Mouse (Mus musculus) stomach, postnatal 0 days (tissue): Measurements from ENCODE around the gene Snx29. TPM values are rescaled to one million over a fixed set of nuclear protein-coding genes. Genes with fewer than 3 reads are reported as not detected.
A peak's percentile ranks its signal among the peaks of the same experiment; 100 is the strongest.

Experiments used
- ATAC-seq: fragments of 200-750 bp; cut with Nextera tagmentation; 2 replicates; pipeline ENCODE4 v1.8.0; 2017; ENCODE audit not compliant: low FRiP score, low TSS enrichment
- DNase-seq: peaks from one replicate; pipeline ENCODE4 v3.0.0-alpha.2; 2016; ENCODE audit warnings: low spot score
- H3K27ac ChIP-seq: fragments of 300-500 bp; sonication (generic); replicated peaks from 2 replicates; pipeline ENCODE4 v1.5.1; 2014; ENCODE audit warnings: mild to moderate bottlenecking, control low read depth
- H3K27me3 ChIP-seq: fragments of 300-500 bp; sonication (generic); 2 replicates; pipeline ENCODE4 v1.6.1; 2014; ENCODE audit warnings: low read length; ENCODE audit not compliant: control insufficient read depth, insufficient read depth
- H3K36me3 ChIP-seq: fragments of 300-500 bp; sonication (generic); 2 replicates; pipeline ENCODE4 v1.6.1; 2014; ENCODE audit warnings: low read length, mixed read lengths; ENCODE audit not compliant: control insufficient read depth, insufficient read depth
- H3K4me1 ChIP-seq: fragments of 300-500 bp; sonication (generic); replicated peaks from 2 replicates; pipeline ENCODE4 v1.6.1; 2014; ENCODE audit warnings: antibody characterized with exemption; ENCODE audit not compliant: control insufficient read depth, insufficient read depth
- H3K4me2 ChIP-seq: fragments of 300-500 bp; sonication (generic); replicated peaks from 2 replicates; pipeline ENCODE4 v1.6.1; 2014; ENCODE audit warnings: low read depth, mild to moderate bottlenecking, control low read depth, moderate library complexity
- H3K4me3 ChIP-seq: fragments of 300-500 bp; sonication (generic); 2 replicates; pipeline ENCODE4 v1.5.1; 2014; ENCODE audit warnings: low read depth, low read length, control low read depth
- H3K9ac ChIP-seq: fragments of 300-500 bp; sonication (generic); 2 replicates; pipeline ENCODE4 v1.6.1; 2014; ENCODE audit warnings: mild to moderate bottlenecking, low read length, control low read depth, mixed read lengths
- H3K9me3 ChIP-seq: fragments of 300-500 bp; sonication (generic); 2 replicates; pipeline ENCODE4 v1.6.1; 2016; ENCODE audit warnings: low read length; ENCODE audit not compliant: control insufficient read depth
- CTCF ChIP-seq: IDR thresholded peaks from 2 replicates; pipeline ENCODE4 v1.5.1; 2016; ENCODE audit warnings: antibody characterized with exemption, low read depth, mild to moderate bottlenecking, moderate library complexity
- EP300 ChIP-seq: optimal IDR thresholded peaks from 2 replicates; pipeline ENCODE3; 2016; ENCODE audit warnings: antibody characterized with exemption
- WGBS: fragments of 180-500 bp; shearing (Covaris S2); extraction: QIAGEN DNeasy Blood & Tissue Kit; methylation state at CpG from one replicate; pipeline ENCODE4 v1.1.7; 2014; 5-methylcytosine and 5-hydroxymethylcytosine counted together
- polyA plus RNA-seq: library from polyadenylated mRNA; unstranded; fragments of >200 nt; fragmentation: Nextera tagmentation; extraction: Ambion mirVana; gene quantifications from 2 replicates; pipeline ENCODE4 v1.2.1, GENCODE M21; 2015

Snx29 gene
- polyA plus RNA-seq, 1 experiment from 2014 or later = 4.8 TPM

- H3K27me3 ChIP-seq = no peaks in the 10 kb centered on the region
- no peaks in the 10 kb centered on the region for H3K9me3 ChIP-seq
- H3K27ac ChIP-seq = no peak overlapping the region
- no peak overlapping the region for H3K9ac ChIP-seq
- H3K4me1 ChIP-seq = no peaks in the 10 kb centered on the region
- DNase-seq = no peak
- ATAC-seq = no peak
- peaks cover 8% of the 10 kb centered on the region; the same call in 1 of the 2 replicates for H3K36me3 ChIP-seq
- 88% methylated on average over 4 of the region's 4 CpGs for WGBS
- H3K4me3 ChIP-seq = no peak overlapping the region
- TF ChIP-seq CTCF = no peak
- TF ChIP-seq EP300 = no peak
- no peak overlapping the region for H3K4me2 ChIP-seq
These were observed 126.6 kb downstream of the Snx29 start for GRCm38 (mm10) chr16:11449344-11449743.

GRCm38 (mm10) chr16:11450626-11451025 is 127.9 kb downstream of the Snx29 start:
- H3K4me3 ChIP-seq = no peak overlapping the region
- no peak overlapping the region for H3K27ac ChIP-seq
- 77% methylated on average over 4 of the region's 4 CpGs for WGBS
- H3K9me3 ChIP-seq = no peaks in the 10 kb centered on the region
- peaks cover 8% of the 10 kb centered on the region for H3K36me3 ChIP-seq
- H3K4me2 ChIP-seq = no peak overlapping the region
- H3K9ac ChIP-seq = no peak overlapping the region
- no peaks in the 10 kb centered on the region for H3K4me1 ChIP-seq
- no peak for TF ChIP-seq EP300
- TF ChIP-seq CTCF = no peak
- no peak for ATAC-seq
- no peak for DNase-seq
- no peaks in the 10 kb centered on the region for H3K27me3 ChIP-seq

- no peak for TF ChIP-seq CTCF
- no peak for TF ChIP-seq EP300
- peak overlapping the region; percentile 81; the same call in 1 of the 2 replicates for H3K27ac ChIP-seq
- 0 out of 2 replicates have a peak, but pooled peaks cover 2% of the 10 kb centered on the region for H3K4me1 ChIP-seq
- no peak overlapping the region for H3K9ac ChIP-seq
- no peaks in the 10 kb centered on the region for H3K9me3 ChIP-seq
- DNase-seq = no peak
- H3K36me3 ChIP-seq = peaks cover 5% of the 10 kb centered on the region
- no peak for ATAC-seq
- H3K27me3 ChIP-seq = no peaks in the 10 kb centered on the region
- WGBS = 94% methylated on average over 4 of the region's 4 CpGs
- no peak overlapping the region for H3K4me2 ChIP-seq
- no peak overlapping the region for H3K4me3 ChIP-seq
These were observed 132.2 kb downstream of the Snx29 start for GRCm38 (mm10) chr16:11454871-11455270.

GRCm38 (mm10) chr16:11455545-11456140 is 132.9 kb downstream of the Snx29 start:
- peaks cover 5% of the 10 kb centered on the region for H3K36me3 ChIP-seq
- peak overlapping the region; percentile 81 for H3K27ac ChIP-seq
- no peaks in the 10 kb centered on the region for H3K9me3 ChIP-seq
- H3K4me3 ChIP-seq = no peak overlapping the region
- H3K4me2 ChIP-seq = no peak overlapping the region
- 61% methylated on average over 5 of the region's 5 CpGs for whole genome bisulfite sequencing
- no peaks in the 10 kb centered on the region for H3K27me3 ChIP-seq
- TF ChIP-seq EP300 (no peak), CTCF (peak; percentile 65)
- 0 out of 2 replicates have a peak, but pooled peaks cover 2% of the 10 kb centered on the region for H3K4me1 ChIP-seq
- no peak overlapping the region for H3K9ac ChIP-seq
- ATAC-seq (peak; percentile 41; the same call in 1 of the 2 replicates), DNase-seq (no peak)

GRCm38 (mm10) chr16:11456141-11456645 is 133.5 kb downstream of the Snx29 start:
- Histone ChIP-seq H3K9ac (no peak overlapping the region), H3K27ac (peak overlapping the region; percentile 85), H3K27me3 (no peaks in the 10 kb centered on the region), H3K9me3 (no peaks in the 10 kb centered on the region), H3K36me3 (peaks cover 5% of the 10 kb centered on the region), H3K4me3 (no peak overlapping the region), H3K4me1 (0 out of 2 replicates have a peak, but pooled peaks cover 2% of the 10 kb centered on the region), H3K4me2 (no peak overlapping the region)
- WGBS = 49% methylated on average over 5 of the region's 5 CpGs
- no peak for TF ChIP-seq CTCF
- peak; percentile 87 for TF ChIP-seq EP300
- ATAC-seq (peak; percentile 91), DNase-seq (peak; percentile 50)

GRCm38 (mm10) chr16:11457136-11457535 is 134.4 kb downstream of the Snx29 start:
- H3K4me2 ChIP-seq = no peak overlapping the region
- DNase-seq = no peak
- 0 out of 2 replicates have a peak, but pooled peaks cover 2% of the 10 kb centered on the region for H3K4me1 ChIP-seq
- H3K9me3 ChIP-seq = no peaks in the 10 kb centered on the region
- H3K27ac ChIP-seq = peak overlapping the region; percentile 85
- H3K27me3 ChIP-seq = no peaks in the 10 kb centered on the region
- 72% methylated on average over 5 of the region's 5 CpGs for WGBS
- ATAC-seq = no peak
- no peak overlapping the region for H3K9ac ChIP-seq
- H3K4me3 ChIP-seq = no peak overlapping the region
- H3K36me3 ChIP-seq = peaks cover 5% of the 10 kb centered on the region
- TF ChIP-seq CTCF (no peak), EP300 (no peak)
